Mouse (Mus musculus) cerebellum, adult 2 months (tissue): Measurements from ENCODE around the gene Diras2. TPM values are rescaled to one million over a fixed set of nuclear protein-coding genes. Genes with fewer than 3 reads are reported as not detected.

ENCODE experiments used
- DNase-seq, 2 experiments: peaks; one replicate each; pipeline ENCODE4 v3.0.0; 2021
- H3K27ac ChIP-seq: fragments of 200-500 bp; 2 replicates; pipeline ENCODE4 v1.5.1; 2012; ENCODE audit warnings: low read length, control low read depth, inconsistent platforms; ENCODE audit not compliant: insufficient read depth
- H3K27me3 ChIP-seq: fragments of 200-500 bp; 2 replicates; pipeline ENCODE4 v1.6.1; 2012; ENCODE audit warnings: inconsistent platforms, mild to moderate bottlenecking, low read length, moderate library complexity; ENCODE audit not compliant: control insufficient read depth, insufficient read depth
- H3K4me1 ChIP-seq: fragments of 200-500 bp; 2 replicates; pipeline ENCODE4 v1.6.1; 2011; ENCODE audit warnings: low read length; ENCODE audit not compliant: control insufficient read depth, insufficient read depth
- H3K4me3 ChIP-seq: fragments of 200-500 bp; replicated peaks from 2 replicates; pipeline ENCODE3; 2011; ENCODE audit warnings: mild to moderate bottlenecking, low read depth, low read length, control low read depth; ENCODE audit not compliant: insufficient read depth
- CTCF ChIP-seq: fragments of 200-500 bp; IDR thresholded peaks from 2 replicates; pipeline ENCODE4 v1.5.1; 2011; ENCODE audit warnings: low read depth, mild to moderate bottlenecking, control low read depth, low read length, moderate library complexity, borderline replicate concordance; ENCODE audit not compliant: insufficient read depth
- POLR2A ChIP-seq: fragments of 200-500 bp; IDR thresholded peaks from 2 replicates; pipeline ENCODE4 v1.6.1; 2011; ENCODE audit warnings: low read length, control low read depth, borderline replicate concordance; ENCODE audit not compliant: insufficient read depth
- WGBS: fragments of 180-500 bp; shearing (Covaris S2); methylation state at CpG from one replicate; pipeline ENCODE4 v1.1.7; 2018; 5-methylcytosine and 5-hydroxymethylcytosine counted together
- polyA plus RNA-seq: library from polyadenylated mRNA; depleted of rRNA; stranded (reverse); fragments of >200 nt; gene quantifications from 2 replicates; pipeline ENCODE4 v1.2.3, GENCODE M21; 2012

Diras2 gene
- polyA plus RNA-seq, 1 experiment: 241 TPM

DNA sequence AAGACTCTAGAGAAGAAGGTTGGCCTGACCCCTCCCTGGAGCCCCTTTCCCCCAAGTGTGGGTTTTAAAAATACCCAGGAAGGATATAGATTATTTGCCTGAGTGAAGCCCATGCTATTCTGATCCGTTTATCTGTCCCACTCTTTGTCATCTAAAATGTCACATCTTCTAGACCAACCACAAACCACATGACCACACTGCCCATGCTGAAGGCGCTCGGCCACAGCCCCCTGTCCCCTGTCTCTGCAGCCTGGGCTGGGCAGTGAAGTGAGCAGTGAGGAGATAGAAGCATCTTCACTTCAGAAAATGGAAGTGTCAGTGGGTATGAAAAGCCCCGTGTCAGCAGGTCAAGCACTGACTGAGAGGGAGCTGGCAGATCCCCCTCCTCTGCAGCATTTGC, 11.6 kb upstream of the Diras2 start:
- no peaks in the 10 kb centered on the region for H3K4me1 ChIP-seq
- no peak for DNase-seq
- TF ChIP-seq CTCF: no peak
- no peak for TF ChIP-seq POLR2A
- H3K27ac ChIP-seq: no peak overlapping the region
- 71% methylated on average over 4 of the region's 4 CpGs for WGBS
- H3K4me3 ChIP-seq: no peak overlapping the region
- H3K27me3 ChIP-seq: no peaks in the 10 kb centered on the region

DNA sequence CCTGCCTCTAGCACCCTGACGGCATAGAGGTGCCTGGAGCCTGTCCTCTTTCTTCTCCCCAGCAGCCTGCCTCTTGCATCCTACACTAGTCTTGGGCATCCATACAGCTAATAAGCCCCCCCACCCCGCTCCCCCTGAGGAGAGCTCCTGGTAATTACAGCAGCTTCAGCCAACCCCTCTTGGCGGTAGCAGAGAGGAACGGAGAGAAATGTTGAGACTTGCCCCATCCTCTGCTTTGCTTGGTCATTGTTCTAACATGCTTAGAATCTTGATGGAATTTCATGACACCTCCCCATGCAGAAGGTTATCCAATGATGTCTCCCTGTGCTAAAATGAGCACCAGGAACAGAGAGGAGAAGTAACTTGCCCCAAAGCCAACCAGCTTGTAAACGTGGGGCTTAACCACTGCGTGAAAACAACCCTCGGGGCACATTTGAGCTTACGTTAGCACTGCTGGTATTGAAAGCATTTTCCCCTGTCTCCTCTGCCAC, 11.0 kb upstream of the Diras2 start:
- Histone ChIP-seq H3K4me1 (no peaks in the 10 kb centered on the region), H3K27me3 (no peaks in the 10 kb centered on the region), H3K27ac (no peak overlapping the region), H3K4me3 (no peak overlapping the region)
- 75% methylated on average over 8 of the region's 8 CpGs for WGBS
- TF ChIP-seq POLR2A: no peak
- no peak for TF ChIP-seq CTCF
- DNase-seq: no peak

DNA sequence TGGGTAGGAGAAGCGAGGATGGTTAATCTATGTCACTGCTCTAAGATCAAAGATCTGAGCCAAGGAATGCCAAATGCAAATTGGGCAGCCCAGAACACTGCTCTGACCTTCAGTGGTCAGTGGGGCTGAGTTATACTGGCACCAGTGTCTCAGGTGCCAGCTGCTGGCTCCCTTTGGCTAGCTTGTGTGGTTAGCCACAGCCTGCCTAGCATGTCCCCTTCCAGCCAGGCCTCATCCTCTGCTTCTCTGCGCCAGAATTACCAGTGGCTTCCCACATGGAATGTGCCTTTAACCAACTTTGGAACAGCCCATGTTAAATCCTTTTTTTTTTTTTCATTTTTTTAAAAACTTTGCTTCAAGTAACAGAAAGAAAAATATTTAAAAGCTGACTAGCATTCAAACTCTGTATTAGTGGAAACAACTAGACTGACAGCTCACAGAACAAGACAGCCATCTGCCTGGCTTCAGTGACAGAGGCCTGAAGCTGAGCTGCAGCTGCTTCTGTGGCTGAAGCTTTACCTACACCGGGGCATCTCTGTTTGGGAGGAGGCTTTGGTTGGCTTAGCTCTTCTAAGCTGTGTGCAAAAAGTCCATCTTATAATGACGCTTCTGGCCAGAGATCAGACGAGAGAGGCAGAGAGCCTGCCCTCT, 10.4 kb upstream of the Diras2 start:
- DNase-seq: no peak
- Histone ChIP-seq H3K4me3 (no peak overlapping the region), H3K27me3 (no peaks in the 10 kb centered on the region), H3K4me1 (no peaks in the 10 kb centered on the region), H3K27ac (no peak overlapping the region)
- no peak for TF ChIP-seq CTCF
- no peak for TF ChIP-seq POLR2A
- 67% methylated on average over 5 of the region's 5 CpGs for WGBS

DNA sequence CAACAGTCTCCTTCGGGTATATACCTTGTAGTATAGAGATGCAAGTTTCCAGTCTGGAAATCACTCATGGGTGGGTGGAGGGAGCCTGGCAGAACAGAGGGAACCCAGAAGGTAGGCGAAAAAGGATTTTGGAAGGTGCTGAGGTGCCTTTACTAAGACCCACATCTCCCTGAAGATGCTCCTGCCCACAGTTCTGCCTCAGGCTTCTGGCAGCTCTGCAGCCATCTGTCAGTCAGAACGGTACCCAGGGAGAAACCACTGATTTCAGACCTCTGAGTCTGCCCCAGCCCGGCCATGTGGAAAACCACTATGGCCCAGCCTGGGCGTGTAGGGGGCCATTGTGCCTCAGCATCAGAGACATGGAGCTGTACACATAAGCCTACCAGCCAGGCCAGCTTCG, 8.4 kb upstream of the Diras2 start:
- H3K27ac ChIP-seq: no peak overlapping the region
- H3K27me3 ChIP-seq: no peaks in the 10 kb centered on the region
- H3K4me3 ChIP-seq: no peak overlapping the region
- no peak for DNase-seq
- H3K4me1 ChIP-seq: no peaks in the 10 kb centered on the region
- TF ChIP-seq CTCF (no peak), POLR2A (no peak)
- WGBS: 34% methylated on average over 6 of the region's 6 CpGs

GRCm38 (mm10) chr13:52538588-52539116, 7.6 kb upstream of the Diras2 start:
- Histone ChIP-seq H3K27me3 (no peaks in the 10 kb centered on the region), H3K4me3 (no peak overlapping the region), H3K27ac (no peak overlapping the region), H3K4me1 (no peaks in the 10 kb centered on the region)
- DNase-seq: no peak
- WGBS: 95% methylated on average over 9 of the region's 9 CpGs
- TF ChIP-seq CTCF: no peak
- no peak for TF ChIP-seq POLR2A

DNA sequence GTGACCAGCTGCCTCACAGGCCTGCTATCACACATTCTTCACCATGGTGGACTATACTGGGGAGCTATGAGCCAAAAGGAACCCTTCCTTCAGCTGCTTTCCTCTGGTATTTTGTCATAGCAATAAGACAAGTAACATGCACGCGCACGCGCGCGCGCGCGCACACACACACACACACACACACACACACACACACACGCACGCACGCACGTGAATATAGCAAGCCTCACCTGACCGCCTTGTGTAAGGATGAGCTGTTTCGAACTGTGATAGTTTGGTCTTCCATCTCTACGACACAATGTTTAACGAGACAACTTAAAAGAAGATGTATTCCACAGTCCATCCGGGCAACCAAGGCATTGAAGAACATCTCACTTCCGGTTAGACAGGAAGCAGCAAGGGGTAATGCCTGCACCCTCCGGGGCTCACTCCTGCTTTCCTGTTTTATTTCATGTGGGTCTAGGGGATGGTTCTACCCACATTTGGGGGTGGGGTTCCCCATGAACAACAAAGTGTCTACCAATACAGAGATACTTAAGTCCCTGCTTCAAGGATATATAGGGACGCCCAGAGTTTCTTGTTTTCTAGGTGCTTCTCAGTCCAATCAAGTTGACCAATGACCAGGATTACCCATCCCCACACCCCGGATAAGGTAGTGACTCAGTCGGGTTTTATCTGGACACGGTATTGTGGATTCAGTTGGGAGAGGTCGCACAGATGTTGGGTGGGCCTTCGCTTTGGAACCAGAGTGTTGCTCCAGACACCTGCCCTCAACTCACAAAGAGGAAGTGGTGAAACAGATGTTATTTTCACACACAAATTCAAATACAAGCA, 6.9 kb upstream of the Diras2 start:
- Histone ChIP-seq H3K4me1 (no peaks in the 10 kb centered on the region), H3K27me3 (no peaks in the 10 kb centered on the region), H3K27ac (no peak overlapping the region), H3K4me3 (no peak overlapping the region)
- TF ChIP-seq POLR2A (no peak), CTCF (no peak)
- DNase-seq: no peak
- 96% methylated on average over 26 of the region's 26 CpGs for WGBS

DNA sequence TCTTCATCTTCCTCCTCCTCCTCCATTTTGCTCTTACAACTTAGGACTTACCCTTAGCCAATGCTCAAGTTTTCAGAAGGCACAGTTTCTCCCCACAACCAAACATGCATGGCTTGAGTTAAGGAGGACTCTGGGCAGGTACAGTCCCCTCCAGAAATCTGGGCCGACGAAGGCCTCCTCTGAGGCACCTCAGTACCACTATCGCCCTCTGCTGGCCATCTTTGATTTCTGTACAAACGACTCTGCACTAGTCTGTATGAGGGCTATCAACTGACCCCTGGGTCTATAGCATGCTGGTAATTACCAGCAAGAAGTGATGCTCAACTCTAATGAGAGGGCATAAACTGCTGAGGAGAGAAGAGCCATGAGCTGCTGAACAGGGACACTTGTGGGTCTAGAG, 4.5 kb upstream of the Diras2 start:
- 2% methylated on average over 4 of the region's 4 CpGs for WGBS
- H3K4me1 ChIP-seq: no peaks in the 10 kb centered on the region
- no peak for TF ChIP-seq POLR2A
- peak; percentile 84 for TF ChIP-seq CTCF
- H3K4me3 ChIP-seq: no peak overlapping the region
- no peaks in the 10 kb centered on the region for H3K27me3 ChIP-seq
- H3K27ac ChIP-seq: no peak overlapping the region
- DNase-seq: peak; percentile 70 to 73

DNA sequence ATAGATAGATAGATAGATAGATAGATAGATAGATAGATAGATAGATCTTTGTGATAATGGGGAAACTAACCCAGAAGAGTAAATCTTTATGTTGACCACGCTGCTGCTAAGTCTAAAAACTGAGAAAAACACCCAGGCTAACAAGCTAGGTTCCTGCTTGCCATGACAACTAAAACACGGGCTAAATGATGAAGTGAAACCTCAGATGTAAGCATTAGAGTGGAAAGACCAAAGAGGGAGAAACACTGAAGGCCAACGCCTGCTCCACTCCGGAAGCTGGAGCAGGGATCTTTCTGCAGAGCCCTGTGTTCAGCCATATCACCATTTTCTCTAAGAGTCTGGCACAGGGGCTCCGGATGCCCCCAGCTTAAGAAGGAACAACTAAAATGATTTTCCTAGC, 2.6 kb upstream of the Diras2 start:
- no peak for TF ChIP-seq CTCF
- TF ChIP-seq POLR2A: no peak
- DNase-seq: no peak
- no peak overlapping the region for H3K27ac ChIP-seq
- no peaks in the 10 kb centered on the region for H3K27me3 ChIP-seq
- no peaks in the 10 kb centered on the region for H3K4me1 ChIP-seq
- WGBS: 93% methylated on average over 5 of the region's 5 CpGs
- H3K4me3 ChIP-seq: no peak overlapping the region
